22 mouse cellular contexts compared by ENCODE assay signal in the genomic region with DNA sequence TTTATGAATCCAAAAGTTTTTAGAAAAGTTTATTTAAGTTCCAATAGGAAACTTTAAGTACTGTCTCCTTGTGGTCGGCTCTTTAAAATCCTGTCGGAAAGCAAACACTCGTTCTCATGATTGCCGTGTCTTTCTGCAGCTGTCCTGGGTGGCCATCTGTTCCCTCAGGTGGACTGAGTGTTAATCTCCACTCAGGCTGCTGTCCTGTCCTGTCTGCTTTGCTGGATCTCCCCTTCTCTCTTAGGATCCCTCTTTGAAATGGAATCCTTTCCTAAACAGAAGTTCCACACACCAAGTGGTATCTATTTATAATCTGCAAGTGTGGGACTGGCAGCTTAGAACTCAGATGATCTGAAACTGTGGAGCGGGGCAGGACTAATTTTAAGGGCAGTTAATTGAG.
A peak's percentile ranks its signal among the peaks of the same experiment; 100 is the strongest.
DNase-seq lines count a peak whose midpoint lies in the region; ATAC-seq and TF ChIP-seq lines count a peak whose summit lies in the region.
"Had no signal": no experiment of that assay in that cellular context is flagged by ENCODE, and none has a peak within 500 bp of the region (broad histone marks: within the 10 kb centered on the region; RNA-seq: fewer than 3 reads in every experiment).

No protein-coding gene starts in this region.

- no peaks in the 10 kb centered on the region for H3K27me3 ChIP-seq in embryonic facial prominence, embryonic 14.5 days (replicated peaks; ENCODE audit: control insufficient read depth, insufficient read depth, low read length)
- no peaks in the 10 kb centered on the region for H3K27me3 ChIP-seq in embryonic facial prominence, embryonic 10.5 days (replicated peaks; ENCODE audit: low read depth, poor library complexity, severe bottlenecking)
- H3K27me3 ChIP-seq in C2C12 (ENCODE audit: control insufficient read depth, insufficient read depth, insufficient read length): no peaks in the 10 kb centered on the region
- no peaks in the 10 kb centered on the region for H3K27me3 ChIP-seq in limb, embryonic 14.5 days (ENCODE audit: control insufficient read depth, insufficient read depth, low read length)
- H3K27me3 ChIP-seq in kidney, embryonic 14.5 days (ENCODE audit: control insufficient read depth, insufficient read depth, low read length): no peaks in the 10 kb centered on the region
- H3K27me3 ChIP-seq: embryonic facial prominence, embryonic 12.5 days; forebrain, embryonic 13.5 days; heart, embryonic 13.5 days; hindbrain, embryonic 15.5 days had no signal

- no peak overlapping the region for H3K4me3 ChIP-seq in embryonic facial prominence, embryonic 14.5 days (ENCODE audit: low read depth, low read length)
- H3K4me3 ChIP-seq in embryonic facial prominence, embryonic 10.5 days: no peak overlapping the region
- H3K4me3 ChIP-seq in C2C12 (ENCODE audit: insufficient read depth, poor library complexity, severe bottlenecking): no peak overlapping the region
- H3K4me3 ChIP-seq in limb, embryonic 14.5 days (replicated peaks; ENCODE audit: low read length): no peak overlapping the region
- H3K4me3 ChIP-seq in kidney, embryonic 14.5 days (ENCODE audit: low read length): no peak overlapping the region
- H3K4me3 ChIP-seq: embryonic facial prominence, embryonic 12.5 days; forebrain, embryonic 13.5 days; heart, embryonic 13.5 days; hindbrain, embryonic 15.5 days had no signal

- H3K79me2 ChIP-seq in C2C12 (ENCODE audit: control insufficient read depth, insufficient read depth): no peaks in the 10 kb centered on the region

- TF ChIP-seq POLR2A in limb, embryonic 14.5 days (IDR thresholded peaks at IDR 0.05; ENCODE audit: borderline replicate concordance, extremely low read depth, insufficient read depth, insufficient read length): no peak

- H3K27ac ChIP-seq in embryonic facial prominence, embryonic 14.5 days (replicated peaks; ENCODE audit: low read depth, low read length): no peak overlapping the region
- no peak overlapping the region for H3K27ac ChIP-seq in embryonic facial prominence, embryonic 10.5 days (replicated peaks)
- no peak overlapping the region for H3K27ac ChIP-seq in limb, embryonic 14.5 days (replicated peaks; ENCODE audit: low read depth, low read length)
- no peak overlapping the region for H3K27ac ChIP-seq in kidney, embryonic 14.5 days (ENCODE audit: low read depth, low read length)
- H3K27ac ChIP-seq: embryonic facial prominence, embryonic 12.5 days; forebrain, embryonic 13.5 days; heart, embryonic 13.5 days; hindbrain, embryonic 15.5 days had no signal

- H3K36me3 ChIP-seq in embryonic facial prominence, embryonic 14.5 days (ENCODE audit: control insufficient read depth, insufficient read depth, low read length): no peaks in the 10 kb centered on the region
- H3K36me3 ChIP-seq in embryonic facial prominence, embryonic 10.5 days (replicated peaks): no peaks in the 10 kb centered on the region
- H3K36me3 ChIP-seq in C2C12 (ENCODE audit: control insufficient read depth, insufficient read depth): no peaks in the 10 kb centered on the region
- no peaks in the 10 kb centered on the region for H3K36me3 ChIP-seq in limb, embryonic 14.5 days (ENCODE audit: control insufficient read depth, insufficient read depth, low read length)
- no peaks in the 10 kb centered on the region for H3K36me3 ChIP-seq in kidney, embryonic 14.5 days (ENCODE audit: control insufficient read depth, insufficient read depth, low read length)
- H3K36me3 ChIP-seq: embryonic facial prominence, embryonic 12.5 days; heart, embryonic 13.5 days; hindbrain, embryonic 15.5 days had no signal

- no peaks in the 10 kb centered on the region for H3K79me3 ChIP-seq in C2C12 (ENCODE audit: low read depth)

- WGBS in embryonic facial prominence, embryonic 14.5 days: 59% methylated on average over 5 of the region's 5 CpGs
- 77% methylated on average over 5 of the region's 5 CpGs for WGBS in embryonic facial prominence, embryonic 10.5 days
- WGBS in limb, embryonic 14.5 days: 60% methylated on average over 5 of the region's 5 CpGs
- WGBS in kidney, embryonic 14.5 days: 57% methylated on average over 5 of the region's 5 CpGs

- no peak overlapping the region for H3K4me2 ChIP-seq in embryonic facial prominence, embryonic 14.5 days (ENCODE audit: low read depth, low read length)
- no peak overlapping the region for H3K4me2 ChIP-seq in limb, embryonic 14.5 days (replicated peaks; ENCODE audit: low read depth, low read length, severe bottlenecking)
- H3K4me2 ChIP-seq in kidney, embryonic 14.5 days (replicated peaks; ENCODE audit: low read depth, low read length): no peak overlapping the region
- H3K4me2 ChIP-seq: embryonic facial prominence, embryonic 12.5 days; forebrain, embryonic 13.5 days; heart, embryonic 13.5 days; hindbrain, embryonic 15.5 days had no signal

- peak; percentile 35 for DNase-seq in embryonic facial prominence, embryonic 14.5 days (ENCODE audit: low spot score)
- DNase-seq in embryonic facial prominence, embryonic 10.5 days (ENCODE audit: low spot score): no peak
- peak; percentile 9 for DNase-seq in heart, adult 11 months
- DNase-seq in heart, adult 8-10 months (ENCODE audit: low spot score): no peak
- DNase-seq in limb, embryonic 14.5 days (ENCODE audit: low spot score): no peak
- no peak for DNase-seq in cerebellum, adult 8-10 months
- DNase-seq: adrenal gland, postnatal 14 days; B cell, adult 2 months; cerebellum, postnatal 14 days; embryo, embryonic 11 days; forebrain, postnatal 0 days; gastrocnemius, postnatal 36 days; heart, adult 18-20 months; heart, postnatal 36 days had no signal

- TF ChIP-seq CTCF in C2C12 (IDR thresholded peaks at IDR 0.05; ENCODE audit: control insufficient read depth, insufficient read depth, insufficient read length): no peak

- H3K9ac ChIP-seq in embryonic facial prominence, embryonic 14.5 days (ENCODE audit: low read depth, low read length): no peak overlapping the region
- H3K9ac ChIP-seq in limb, embryonic 14.5 days (ENCODE audit: low read depth, low read length, severe bottlenecking): no peak overlapping the region
- H3K9ac ChIP-seq in kidney, embryonic 14.5 days (ENCODE audit: low read depth, low read length): no peak overlapping the region
- H3K9ac ChIP-seq: embryonic facial prominence, embryonic 12.5 days; forebrain, embryonic 13.5 days; forebrain, postnatal 0 days; hindbrain, embryonic 15.5 days had no signal

- no peak overlapping the region for H3ac ChIP-seq in C2C12 (ENCODE audit: control insufficient read depth, insufficient read length, low read depth)

- peak; percentile 58 for ATAC-seq in embryonic facial prominence, embryonic 14.5 days (ENCODE audit: low read depth)
- 0 out of 2 replicates have a peak, but pooled peaks have one; percentile 49 for ATAC-seq in limb, embryonic 14.5 days (ENCODE audit: low FRiP score, low read depth)
- no peak for ATAC-seq in kidney, embryonic 14.5 days (ENCODE audit: low FRiP score, low TSS enrichment)
- ATAC-seq: forebrain, embryonic 13.5 days; forebrain, postnatal 0 days; inflammation-experienced regulatory T-cells, adult 6 months; intestine, postnatal 0 days had no signal

- H3K9me3 ChIP-seq in embryonic facial prominence, embryonic 14.5 days (ENCODE audit: control insufficient read depth, low read length): no peaks in the 10 kb centered on the region
- H3K9me3 ChIP-seq in embryonic facial prominence, embryonic 10.5 days: no peaks in the 10 kb centered on the region
- H3K9me3 ChIP-seq in limb, embryonic 14.5 days (ENCODE audit: control insufficient read depth, low read length): no peaks in the 10 kb centered on the region
- no peaks in the 10 kb centered on the region for H3K9me3 ChIP-seq in kidney, embryonic 14.5 days (ENCODE audit: control insufficient read depth, low read length)
- H3K9me3 ChIP-seq: embryonic facial prominence, embryonic 12.5 days; forebrain, embryonic 13.5 days; heart, embryonic 13.5 days; hindbrain, embryonic 15.5 days had no signal

- H3K4me1 ChIP-seq in embryonic facial prominence, embryonic 14.5 days (ENCODE audit: control insufficient read depth, insufficient read depth, low read length): peaks cover 14% of the 10 kb centered on the region
- H3K4me1 ChIP-seq in embryonic facial prominence, embryonic 10.5 days: peaks cover 38% of the 10 kb centered on the region
- peaks cover 6% of the 10 kb centered on the region; the same call in 1 of the 2 replicates for H3K4me1 ChIP-seq in limb, embryonic 14.5 days (ENCODE audit: control insufficient read depth, insufficient read depth, low read length)
- H3K4me1 ChIP-seq in kidney, embryonic 14.5 days (ENCODE audit: control insufficient read depth, insufficient read depth, low read length): peaks cover 10% of the 10 kb centered on the region

TF ChIP-seq in C2C12, 6 proteins besides CTCF, POLR2A, EP300 and RAD21:
- peak; percentile 38 for TF ChIP-seq MYOD1 (IDR thresholded peaks at IDR 0.05; ENCODE audit: control insufficient read depth, insufficient read length, low read depth)
- no peak for TF ChIP-seq FOSL1 (IDR thresholded peaks at IDR 0.05; ENCODE audit: insufficient read depth, low read length, poor library complexity, severe bottlenecking)
- TF ChIP-seq CEBPB (IDR thresholded peaks at IDR 0.05; ENCODE audit: low read depth): no peak
- no peak for TF ChIP-seq USF1 (IDR thresholded peaks at IDR 0.05; ENCODE audit: low read depth)
- no peak for TF ChIP-seq MYOG (IDR thresholded peaks at IDR 0.05; ENCODE audit: control insufficient read depth, extremely low read depth, insufficient read length)

Comparison
In these comparisons a context has a peak if more than half of its experiments do, and no peak if none do; other contexts are left out.
1. DNase-seq: peak in embryonic facial prominence, embryonic 14.5 days (single experiment) and heart, adult 11 months (single experiment); none in embryonic facial prominence, embryonic 10.5 days (single experiment), heart, adult 8-10 months (single experiment), limb, embryonic 14.5 days (single experiment) and cerebellum, adult 8-10 months (single experiment).